Mouse (Mus musculus) gastrocnemius, postnatal 25 days (tissue): ENCODE data around the gene Dennd5b. TPM values are rescaled to one million over a fixed set of nuclear protein-coding genes. Genes with fewer than 3 reads are reported as not detected.
"Not testable (repeated sequence)": the region's sequence is repeated elsewhere in the genome, so short reads cannot be mapped to it uniquely, and the experiment has no call there.

Experiments
- DNase-seq: peaks from one replicate; pipeline ENCODE4 v3.0.0; 2022
- total RNA-seq, 2 experiments: library from RNA; stranded (reverse); gene quantifications; 1 replicate in 1 of 2; 2 replicates in 1 of 2; pipeline ENCODE4 v1.2.3; 2021

Gene Dennd5b
- total RNA-seq, 2 experiments from 2014 or later = 5.1 to 5.2 TPM

GRCm38 (mm10) chr6:148946409-148946742 lies 155.1 kb downstream of the Dennd5b start, which contains the start of gene Sinhcaf:
Gene Sinhcaf (minus strand): TSS chr6:148946467.
- DNase-seq = peak; percentile 94

DNA sequence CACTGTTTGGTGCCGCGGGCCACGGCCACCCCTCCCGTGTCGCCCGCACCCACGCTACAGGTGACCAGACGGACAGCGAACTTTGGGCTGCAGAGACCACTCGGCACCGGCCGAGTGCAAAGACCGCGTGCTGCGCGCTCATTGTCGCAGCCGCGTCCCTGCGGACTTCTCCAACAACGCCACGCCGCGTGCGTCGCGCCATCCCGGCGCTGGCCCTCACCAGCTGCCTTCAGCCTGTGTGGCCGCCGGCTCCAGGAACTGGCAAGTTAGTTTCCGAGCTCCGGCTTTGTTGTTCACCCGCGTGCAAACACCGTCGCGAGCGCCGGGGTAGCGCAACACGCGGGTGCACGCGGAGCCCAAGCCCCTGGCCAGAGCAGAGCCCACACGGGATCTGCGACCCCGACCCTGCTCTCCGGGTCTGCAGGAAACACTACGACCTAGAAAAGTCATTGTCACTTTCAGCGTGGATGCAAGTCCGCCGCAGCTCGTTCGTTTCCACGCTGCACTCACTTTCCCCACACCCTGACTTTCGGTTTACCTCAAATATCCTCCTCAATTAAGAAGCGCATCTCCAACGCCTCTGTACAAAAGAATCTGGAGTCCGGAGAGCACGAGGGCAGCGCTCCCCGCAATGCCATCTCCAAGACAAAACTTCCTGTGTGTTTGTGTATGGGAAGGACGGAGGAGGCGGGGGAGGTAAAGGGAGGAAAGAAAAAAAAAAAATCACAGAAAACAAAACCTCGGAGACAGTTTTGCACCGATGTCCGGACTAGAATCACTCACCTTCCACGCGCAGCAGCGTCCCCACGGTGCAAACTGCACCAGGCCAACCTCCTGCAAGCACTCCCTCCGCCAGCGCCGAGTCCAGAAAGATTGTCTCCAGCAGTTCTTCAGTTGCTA lies 155.7 kb downstream of the Dennd5b start:
- peak; percentile 19 for DNase-seq

GRCm38 (mm10) chr6:148944767-148945508 lies 156.5 kb downstream of the Dennd5b start:
- DNase-seq = peak; percentile 38

GRCm38 (mm10) chr6:148944344-148944766 lies 157.1 kb downstream of the Dennd5b start:
- DNase-seq = no peak

DNA sequence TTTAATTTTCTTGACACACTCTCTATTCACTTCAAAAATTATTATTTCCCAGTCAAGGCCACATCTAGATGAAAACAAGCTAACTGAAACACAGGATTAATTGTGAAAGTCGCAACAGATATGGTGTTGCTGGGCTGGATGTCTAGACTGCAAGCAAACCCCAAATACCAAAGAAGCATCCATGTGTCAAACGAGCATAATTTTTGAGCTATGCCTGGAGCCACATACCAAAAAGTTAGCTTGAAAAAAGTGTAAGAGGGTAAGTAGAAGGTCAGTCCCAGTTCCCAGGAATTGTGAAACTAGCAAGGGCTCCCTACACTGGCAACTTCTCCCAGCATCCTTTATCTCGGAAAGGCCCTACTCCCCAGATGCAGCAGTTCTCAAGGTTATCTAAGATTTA lies 157.8 kb downstream of the Dennd5b start:
- no peak for DNase-seq

DNA sequence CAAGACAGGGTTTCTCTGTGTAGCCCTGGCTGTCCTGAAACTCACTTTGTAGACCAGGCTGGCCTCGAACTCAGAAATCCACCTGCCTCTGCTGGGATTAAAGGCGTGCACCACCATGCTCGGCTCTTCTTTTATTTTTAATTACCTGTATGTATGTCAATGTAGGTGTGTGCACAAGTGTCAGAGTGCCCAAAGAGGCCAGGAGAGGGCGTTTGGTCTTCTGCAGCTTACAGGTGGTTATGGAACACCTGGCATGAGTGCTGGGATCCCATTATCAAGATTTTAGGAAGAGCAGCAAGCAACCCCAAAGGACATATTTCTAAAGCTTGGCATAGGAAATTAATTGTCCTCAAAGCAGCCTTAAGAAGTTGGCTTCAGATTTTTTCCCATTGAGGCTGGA lies 159.1 kb downstream of the Dennd5b start:
- DNase-seq = no peak

DNA sequence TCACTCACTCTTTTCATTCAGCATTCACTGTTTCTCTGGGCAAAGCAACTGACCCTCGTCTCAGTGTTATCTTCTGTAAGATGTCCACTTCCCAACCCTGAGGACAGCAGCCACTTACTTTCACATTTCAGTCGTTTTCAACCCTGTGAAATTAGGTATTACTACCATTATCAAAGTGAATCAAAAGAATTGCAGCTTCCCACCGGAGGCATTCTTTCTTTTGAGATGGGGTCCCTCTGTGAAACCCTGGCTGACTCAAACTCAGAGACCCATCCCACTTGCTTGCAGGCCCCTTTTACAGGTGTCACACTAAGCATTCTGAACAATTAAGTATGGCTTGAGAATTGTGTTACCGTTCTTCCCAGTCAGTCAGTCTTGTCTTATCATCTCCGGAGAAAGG lies 159.6 kb downstream of the Dennd5b start:
- no peak for DNase-seq

- DNase-seq = not testable (repeated sequence)
Measured at GRCm38 (mm10) chr6:148940383-148940782, 161.1 kb downstream of the Dennd5b start.

Other genes with a start within 250 kb of the Dennd5b start
- gene Caprin2, start 205.4 kb downstream of the Dennd5b start, total RNA-seq = 1 to 10 TPM; 3.4 to 4.2 TPM
- gene Sinhcaf, start 155.2 kb downstream of the Dennd5b start, total RNA-seq = 1 to 10 TPM in 1 of 2 experiments, under 1 TPM in 1; 0.95 to 2.7 TPM
- not detected for gene Gm10203, start 28.5 kb upstream of the Dennd5b start, total RNA-seq
- 10 to 100 TPM in 1 of 2 experiments, 1 to 10 TPM in 1; 7.7 to 11.1 TPM for gene Etfbkmt, start 38.2 kb upstream of the Dennd5b start, total RNA-seq
- gene Amn1, start 87.0 kb upstream of the Dennd5b start, total RNA-seq = 10 to 100 TPM; 11.4 to 11.6 TPM
- 10 to 100 TPM; 12.1 to 21.7 TPM for gene Resf1, start 207.7 kb upstream of the Dennd5b start, total RNA-seq